Mouse (Mus musculus): Measurements from ENCODE around the gene Atg10.

The Atg10 gene

DNA sequence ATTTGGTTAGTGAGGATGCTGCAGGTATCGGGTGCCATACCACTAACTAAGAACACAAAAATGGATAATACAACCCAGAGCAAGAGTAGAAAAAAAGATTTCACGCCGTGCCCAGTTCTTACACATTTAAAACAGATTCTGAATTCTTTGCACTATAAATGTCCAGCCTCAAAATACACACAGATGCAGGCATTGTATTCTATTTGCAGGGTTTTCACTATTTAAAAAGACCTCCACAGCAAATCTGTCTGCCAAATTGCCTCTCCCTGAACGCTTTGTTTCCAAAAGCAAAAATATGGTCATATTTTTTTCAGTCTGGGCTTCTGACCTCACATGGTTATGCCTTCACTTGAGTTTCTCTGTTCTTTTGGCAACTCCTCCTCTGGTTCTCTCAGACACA lies 328.9 kb downstream of the Atg10 start:
- DNase-seq (ENCODE audit: low read depth in 2 of 2, low spot score in 2 of 2) = no peak

DNA sequence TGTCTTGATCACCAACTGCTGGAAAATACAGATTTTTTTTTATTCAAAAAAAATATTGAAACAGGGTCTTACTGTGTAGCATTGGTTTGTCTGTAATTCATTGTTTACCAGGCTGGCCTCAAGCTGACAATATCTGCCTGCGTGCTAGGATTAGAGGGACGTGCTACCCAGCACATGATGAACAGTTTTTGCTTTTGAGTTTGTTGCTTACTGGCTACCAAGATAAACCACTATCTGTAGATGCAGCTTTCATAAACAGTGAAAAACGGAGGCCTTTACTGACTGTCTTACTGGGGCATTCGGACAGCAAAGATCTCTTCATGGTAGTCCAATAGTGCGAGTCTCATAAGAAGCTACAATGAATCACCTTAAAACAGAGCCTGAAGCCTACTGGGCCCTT lies 333.7 kb downstream of the Atg10 start:
- no peak for DNase-seq (ENCODE audit: low read depth in 2 of 2, low spot score in 2 of 2)

DNA sequence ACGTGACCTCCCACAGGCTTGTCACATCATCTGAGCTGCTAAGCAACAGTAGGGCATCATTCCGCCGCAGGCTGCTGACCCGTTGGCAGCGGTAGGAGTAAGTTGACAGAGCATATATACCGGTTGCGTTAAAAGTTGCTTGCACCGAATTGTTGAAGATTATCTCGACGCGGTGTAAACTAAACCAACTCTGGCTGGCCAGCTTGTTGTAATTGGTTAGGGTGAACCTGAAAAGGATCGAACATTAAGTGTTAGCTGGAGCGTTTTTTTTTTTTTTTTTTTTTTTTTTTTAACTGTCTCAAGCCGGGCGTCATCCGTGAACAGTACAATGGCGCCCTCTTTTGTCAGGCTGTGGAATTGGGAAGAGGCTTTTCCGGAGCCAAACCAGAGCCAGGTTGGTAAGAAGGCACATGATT lies 337.2 kb downstream of the Atg10 start:
- peak; percentile 6 to 44 for DNase-seq (ENCODE audit: low read depth in 2 of 2, low spot score in 2 of 2)

DNA sequence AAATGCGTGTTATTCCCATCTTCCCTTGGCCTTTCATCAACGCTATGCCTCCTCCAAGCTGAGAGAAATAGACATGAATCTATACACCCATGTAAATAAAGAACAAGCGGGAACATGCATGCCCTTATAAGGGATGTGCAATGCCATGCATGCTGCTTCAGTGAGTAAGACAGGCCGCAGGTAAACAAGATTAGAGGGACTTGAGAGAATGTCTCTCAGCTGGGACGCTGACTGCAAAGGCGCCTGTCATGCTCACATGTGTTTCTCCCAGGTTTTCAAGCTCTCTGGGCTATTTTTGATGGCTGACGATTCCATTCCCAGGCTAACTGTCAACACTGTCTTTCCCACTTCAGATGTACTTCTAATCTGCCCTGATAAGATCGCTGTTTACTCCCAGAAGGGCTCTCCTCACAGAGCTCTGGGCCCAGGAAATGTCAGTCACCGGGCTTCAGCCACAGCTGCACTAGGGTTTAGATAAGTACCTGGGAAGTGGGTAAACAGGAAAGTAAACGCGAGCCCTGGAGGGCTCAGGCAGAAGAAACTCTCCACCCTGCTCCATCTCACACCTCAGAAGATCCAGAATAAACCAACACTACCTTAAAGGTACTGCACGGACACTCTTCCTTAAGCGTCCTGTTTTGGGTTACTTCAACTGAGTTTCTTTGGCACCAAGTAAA lies 337.8 kb downstream of the Atg10 start:
- DNase-seq (ENCODE audit: low read depth in 2 of 2, low spot score in 2 of 2) = no peak

All from CD8-positive naive resting alpha-beta T cell, adult 2 months (primary cell).